Mouse (Mus musculus): Measurements from ENCODE around the gene B9d2. TPM values are rescaled to one million over a fixed set of nuclear protein-coding genes. Genes with fewer than 3 reads are reported as not detected.
A peak's percentile ranks its signal among the peaks of the same experiment; 100 is the strongest.
"Not testable (repeated sequence)": the region's sequence is repeated elsewhere in the genome, so short reads cannot be mapped to it uniquely, and the experiment has no call there.

B9d2 gene
- polyA plus RNA-seq, 2 experiments: 25.1 to 28.1 TPM

- no peak for ATAC-seq (ENCODE audit: low FRiP score, low read depth)
- Histone ChIP-seq H3K9ac (ENCODE audit: low read depth, low read length, severe bottlenecking) (no peak overlapping the region), H3K36me3 (ENCODE audit: control insufficient read depth, insufficient read depth, low read length) (peaks cover 53% of the 10 kb centered on the region), H3K27ac (replicated peaks; ENCODE audit: low read depth, low read length) (no peak overlapping the region), H3K4me1 (ENCODE audit: control insufficient read depth, insufficient read depth, low read length) (peaks cover 26% of the 10 kb centered on the region), H3K9me3 (ENCODE audit: control insufficient read depth, low read length) (no peaks in the 10 kb centered on the region), H3K27me3 (ENCODE audit: control insufficient read depth, insufficient read depth, low read length) (no peaks in the 10 kb centered on the region), H3K4me3 (replicated peaks; ENCODE audit: low read length) (no peak overlapping the region), H3K4me2 (replicated peaks; ENCODE audit: low read depth, low read length, severe bottlenecking) (no peak overlapping the region)
- TF ChIP-seq POLR2A (IDR thresholded peaks at IDR 0.05; ENCODE audit: borderline replicate concordance, extremely low read depth, insufficient read depth, insufficient read length): no peak
- no peak for DNase-seq (ENCODE audit: low spot score)
- 95% methylated on average over 22 of the region's 22 CpGs for WGBS
Observed at GRCm38 (mm10) chr7:25715731-25716271, 35.2 kb downstream of the B9d2 start.

GRCm38 (mm10) chr7:25717478-25717877 lies 36.9 kb downstream of the B9d2 start:
- Histone ChIP-seq H3K36me3 (ENCODE audit: control insufficient read depth, insufficient read depth, low read length) (peaks cover 62% of the 10 kb centered on the region), H3K9ac (ENCODE audit: low read depth, low read length, severe bottlenecking) (no peak overlapping the region; the same call in 1 of the 2 replicates), H3K4me1 (ENCODE audit: control insufficient read depth, insufficient read depth, low read length) (peaks cover 13% of the 10 kb centered on the region), H3K27ac (replicated peaks; ENCODE audit: low read depth, low read length) (no peak overlapping the region), H3K27me3 (ENCODE audit: control insufficient read depth, insufficient read depth, low read length) (no peaks in the 10 kb centered on the region), H3K9me3 (ENCODE audit: control insufficient read depth, low read length) (no peaks in the 10 kb centered on the region), H3K4me2 (replicated peaks; ENCODE audit: low read depth, low read length, severe bottlenecking) (peak overlapping the region; percentile 80), H3K4me3 (replicated peaks; ENCODE audit: low read length) (peak overlapping the region; percentile 73; the same call in 1 of the 2 replicates)
- WGBS: 84% methylated on average over 3 of the region's 3 CpGs
- no peak for DNase-seq (ENCODE audit: low spot score)
- no peak for TF ChIP-seq POLR2A (IDR thresholded peaks at IDR 0.05; ENCODE audit: borderline replicate concordance, extremely low read depth, insufficient read depth, insufficient read length)
- ATAC-seq (ENCODE audit: low FRiP score, low read depth): no peak

GRCm38 (mm10) chr7:25718788-25719417 lies 38.3 kb downstream of the B9d2 start, which contains the start of gene Ccdc97:
Ccdc97 (minus strand) TSS chr7:25719088.
- no peaks in the 10 kb centered on the region for H3K9me3 ChIP-seq (ENCODE audit: control insufficient read depth, low read length)
- H3K4me3 ChIP-seq (replicated peaks; ENCODE audit: low read length): peak within 1 kb of the TSS; percentile 73
- H3K27me3 ChIP-seq (ENCODE audit: control insufficient read depth, insufficient read depth, low read length): no peaks in the 10 kb centered on the region
- H3K27ac ChIP-seq (replicated peaks; ENCODE audit: low read depth, low read length): peak within 1 kb of the TSS; percentile 59; the same call in 1 of the 2 replicates
- 4% methylated on average over 32 of the region's 32 CpGs for WGBS
- DNase-seq (ENCODE audit: low spot score) (peak; percentile 96), ATAC-seq (ENCODE audit: low FRiP score, low read depth) (peak; percentile 88)
- H3K9ac ChIP-seq (ENCODE audit: low read depth, low read length, severe bottlenecking): peak within 1 kb of the TSS; percentile 64
- peaks cover 63% of the 10 kb centered on the region for H3K36me3 ChIP-seq (ENCODE audit: control insufficient read depth, insufficient read depth, low read length)
- no peak for TF ChIP-seq POLR2A (IDR thresholded peaks at IDR 0.05; ENCODE audit: borderline replicate concordance, extremely low read depth, insufficient read depth, insufficient read length)
- H3K4me2 ChIP-seq (replicated peaks; ENCODE audit: low read depth, low read length, severe bottlenecking): peak within 1 kb of the TSS; percentile 80
- peaks cover 13% of the 10 kb centered on the region for H3K4me1 ChIP-seq (ENCODE audit: control insufficient read depth, insufficient read depth, low read length)

GRCm38 (mm10) chr7:25719761-25720610 lies 39.4 kb downstream of the B9d2 start:
- peak; percentile 70 for DNase-seq (ENCODE audit: low spot score)
- Histone ChIP-seq H3K27ac (replicated peaks; ENCODE audit: low read depth, low read length) (no peak overlapping the region), H3K4me2 (replicated peaks; ENCODE audit: low read depth, low read length, severe bottlenecking) (peak overlapping the region; percentile 80; the same call in 1 of the 2 replicates), H3K9ac (ENCODE audit: low read depth, low read length, severe bottlenecking) (no peak overlapping the region), H3K36me3 (ENCODE audit: control insufficient read depth, insufficient read depth, low read length) (peaks cover 63% of the 10 kb centered on the region), H3K4me3 (replicated peaks; ENCODE audit: low read length) (no peak overlapping the region; the same call in 1 of the 2 replicates), H3K27me3 (ENCODE audit: control insufficient read depth, insufficient read depth, low read length) (no peaks in the 10 kb centered on the region), H3K9me3 (ENCODE audit: control insufficient read depth, low read length) (no peaks in the 10 kb centered on the region), H3K4me1 (ENCODE audit: control insufficient read depth, insufficient read depth, low read length) (peaks cover 13% of the 10 kb centered on the region)
- WGBS: 55% methylated on average over 10 of the region's 10 CpGs
- TF ChIP-seq POLR2A (IDR thresholded peaks at IDR 0.05; ENCODE audit: borderline replicate concordance, extremely low read depth, insufficient read depth, insufficient read length): no peak
- ATAC-seq (ENCODE audit: low FRiP score, low read depth): no peak

GRCm38 (mm10) chr7:25720760-25721159 lies 40.2 kb downstream of the B9d2 start:
- TF ChIP-seq POLR2A (IDR thresholded peaks at IDR 0.05; ENCODE audit: borderline replicate concordance, extremely low read depth, insufficient read depth, insufficient read length): no peak
- Histone ChIP-seq H3K4me2 (replicated peaks; ENCODE audit: low read depth, low read length, severe bottlenecking) (no peak overlapping the region), H3K9ac (ENCODE audit: low read depth, low read length, severe bottlenecking) (no peak overlapping the region), H3K27ac (replicated peaks; ENCODE audit: low read depth, low read length) (no peak overlapping the region), H3K27me3 (ENCODE audit: control insufficient read depth, insufficient read depth, low read length) (no peaks in the 10 kb centered on the region), H3K36me3 (ENCODE audit: control insufficient read depth, insufficient read depth, low read length) (peaks cover 63% of the 10 kb centered on the region), H3K4me3 (replicated peaks; ENCODE audit: low read length) (no peak overlapping the region), H3K4me1 (ENCODE audit: control insufficient read depth, insufficient read depth, low read length) (peaks cover 13% of the 10 kb centered on the region), H3K9me3 (ENCODE audit: control insufficient read depth, low read length) (no peaks in the 10 kb centered on the region)
- DNase-seq (ENCODE audit: low spot score) (no peak), ATAC-seq (ENCODE audit: low FRiP score, low read depth) (no peak)
- 89% methylated on average over 5 of the region's 5 CpGs for WGBS

- H3K27me3 ChIP-seq (ENCODE audit: control insufficient read depth, insufficient read depth, low read length); H3K4me2 ChIP-seq (replicated peaks; ENCODE audit: low read depth, low read length, severe bottlenecking); H3K9me3 ChIP-seq (ENCODE audit: control insufficient read depth, low read length); ATAC-seq (ENCODE audit: low FRiP score, low read depth); H3K9ac ChIP-seq (ENCODE audit: low read depth, low read length, severe bottlenecking); DNase-seq (ENCODE audit: low spot score); H3K27ac ChIP-seq (replicated peaks; ENCODE audit: low read depth, low read length); H3K4me3 ChIP-seq (replicated peaks; ENCODE audit: low read length): not testable (repeated sequence)
- Histone ChIP-seq H3K36me3 (ENCODE audit: control insufficient read depth, insufficient read depth, low read length) (peaks cover 63% of the 10 kb centered on the region), H3K4me1 (ENCODE audit: control insufficient read depth, insufficient read depth, low read length) (peaks cover 13% of the 10 kb centered on the region)
Observed at GRCm38 (mm10) chr7:25721776-25722175, 41.2 kb downstream of the B9d2 start.
